Mouse (Mus musculus) cerebellum, adult 2 months (tissue): ENCODE measurements around the gene Necab2.

ENCODE experiments used
- CTCF ChIP-seq: fragments of 200-500 bp; IDR thresholded peaks from 2 replicates; pipeline ENCODE4 v1.5.1; 2011; ENCODE audit warnings: low read depth, mild to moderate bottlenecking, control low read depth, low read length, moderate library complexity, borderline replicate concordance; ENCODE audit not compliant: insufficient read depth
- POLR2A ChIP-seq: fragments of 200-500 bp; IDR thresholded peaks from 2 replicates; pipeline ENCODE4 v1.6.1; 2011; ENCODE audit warnings: low read length, control low read depth, borderline replicate concordance; ENCODE audit not compliant: insufficient read depth

DNA sequence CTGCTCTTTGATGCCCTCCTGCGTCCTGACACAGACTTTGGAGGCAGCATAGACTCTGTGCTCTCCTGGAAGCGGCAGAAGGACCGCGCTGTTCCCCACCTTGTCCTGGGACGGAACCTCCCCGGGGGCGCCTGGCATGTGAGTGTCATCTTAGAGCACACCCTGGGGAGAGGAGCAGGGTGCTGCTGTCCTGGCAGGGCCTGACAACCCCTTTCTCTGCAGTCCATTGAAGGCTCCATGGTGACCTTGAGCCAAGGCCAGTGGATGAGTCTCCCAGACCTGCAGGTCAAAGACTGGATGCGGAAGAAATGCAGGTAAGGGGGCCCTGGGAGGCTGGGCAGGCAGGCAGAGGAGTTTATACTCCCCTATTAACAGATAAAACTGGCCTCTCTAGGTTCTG, 3.5 kb upstream of the Necab2 start:
- TF ChIP-seq CTCF (no peak), POLR2A (no peak)
